Mouse (Mus musculus) megakaryocyte, adult 5-6 weeks (primary cell): ENCODE data around the gene Atf5. TPM values are rescaled to one million over a fixed set of nuclear protein-coding genes. Genes with fewer than 3 reads are reported as not detected.

Experiments
- ATAC-seq: 2 replicates; pipeline ENCODE4 v1.8.0; 2016; ENCODE audit warnings: mild to moderate bottlenecking, inconsistent platforms; ENCODE audit not compliant: poor library complexity, severe bottlenecking
- total RNA-seq, 2 experiments: library from RNA; stranded (forward) in 1 of 2; stranded (reverse) in 1 of 2; fragments of 153-499, 151-499 nt in 1 of 2; fragments of 221-1000, 200-1000 nt in 1 of 2; gene quantifications; 2 replicates each; pipeline versions ENCODE4 v1.2.3 to v1.2.4; 2015 to 2017

Gene Atf5
- total RNA-seq, 2 experiments from 2014 or later = 1.9 to 2.6 TPM

DNA sequence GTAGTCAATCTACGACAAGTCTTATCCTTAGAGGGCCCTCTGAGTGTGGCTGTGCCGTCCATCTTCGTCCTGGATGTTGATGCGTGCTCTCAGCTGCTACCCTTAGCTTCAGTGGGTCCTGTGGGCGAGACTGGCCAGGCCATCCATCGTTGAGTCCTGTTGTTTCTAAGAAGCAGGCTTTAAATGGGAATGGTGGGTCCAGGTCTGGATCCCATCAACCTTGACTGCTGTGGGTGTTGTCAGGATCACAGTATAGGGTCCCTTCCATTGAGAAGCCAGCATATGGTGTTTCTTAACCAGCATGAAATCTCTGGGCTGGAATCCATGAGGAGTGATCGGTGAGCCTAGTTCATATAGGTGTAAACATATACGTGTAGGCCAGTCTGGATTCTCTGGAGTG lies 36.4 kb downstream of the Atf5 start:
- ATAC-seq = no peak

DNA sequence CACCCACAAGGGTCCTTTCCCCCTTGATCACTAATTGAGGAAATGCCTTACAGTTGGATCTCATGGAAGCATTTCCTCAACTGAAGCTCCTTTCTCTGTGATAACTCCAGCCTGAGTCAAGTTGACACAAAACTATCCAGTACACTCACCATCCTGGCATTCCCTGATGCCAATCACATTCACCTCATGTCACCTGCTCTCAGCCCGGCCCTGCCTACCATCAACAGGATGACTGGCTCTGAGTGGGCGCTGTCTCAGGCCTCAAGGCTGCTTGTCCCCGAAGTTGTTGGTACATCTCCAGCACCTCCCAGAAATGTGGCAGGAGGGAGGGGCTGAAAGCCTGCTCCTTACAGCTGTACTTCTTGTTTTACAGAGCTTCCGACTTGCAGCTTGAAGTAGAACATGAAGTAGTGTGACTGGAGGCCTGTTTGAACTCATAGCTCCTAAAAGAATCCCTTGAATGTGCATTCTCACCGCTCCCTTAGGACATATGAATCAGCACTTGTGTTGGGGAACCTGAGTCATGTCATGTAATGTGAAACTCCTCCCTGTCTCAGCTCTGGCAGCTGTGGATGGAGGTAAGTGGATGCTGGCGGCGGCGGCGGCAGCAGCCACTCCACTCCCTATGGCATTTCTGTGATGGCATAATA lies 39.5 kb downstream of the Atf5 start:
- ATAC-seq = no peak

DNA sequence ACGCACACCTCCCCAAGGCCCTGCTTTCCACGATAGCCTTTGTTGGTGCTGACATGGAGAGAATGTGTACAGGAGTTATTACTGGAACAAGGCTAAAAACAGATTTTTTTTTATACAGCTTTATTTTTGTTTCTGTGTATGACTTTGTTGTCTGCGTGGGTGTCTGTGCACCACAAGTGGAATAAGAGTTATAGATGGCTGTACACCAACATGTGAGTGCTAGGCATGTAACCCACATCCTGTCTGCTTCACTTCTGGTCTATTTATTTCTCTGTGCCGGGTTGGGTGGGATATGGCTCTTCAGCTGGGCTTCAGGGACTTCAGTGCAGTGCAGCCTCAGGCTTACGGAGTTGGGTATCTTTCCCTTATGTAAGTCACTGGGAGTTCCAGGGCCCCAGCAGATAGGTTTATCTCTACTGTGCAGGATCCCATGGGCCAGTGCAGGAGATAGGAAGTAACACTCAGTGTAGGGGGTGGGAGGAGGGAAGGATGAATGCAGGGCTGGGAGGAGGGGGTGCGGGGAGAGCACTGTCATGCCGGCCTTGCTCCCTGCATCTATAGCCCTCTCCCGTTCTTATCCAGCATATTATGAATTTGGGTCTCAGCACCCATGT lies 43.8 kb downstream of the Atf5 start:
- ATAC-seq = no peak

GRCm38 (mm10) chr7:44770046-44770578 lies 46.3 kb downstream of the Atf5 start:
- ATAC-seq = no peak

DNA sequence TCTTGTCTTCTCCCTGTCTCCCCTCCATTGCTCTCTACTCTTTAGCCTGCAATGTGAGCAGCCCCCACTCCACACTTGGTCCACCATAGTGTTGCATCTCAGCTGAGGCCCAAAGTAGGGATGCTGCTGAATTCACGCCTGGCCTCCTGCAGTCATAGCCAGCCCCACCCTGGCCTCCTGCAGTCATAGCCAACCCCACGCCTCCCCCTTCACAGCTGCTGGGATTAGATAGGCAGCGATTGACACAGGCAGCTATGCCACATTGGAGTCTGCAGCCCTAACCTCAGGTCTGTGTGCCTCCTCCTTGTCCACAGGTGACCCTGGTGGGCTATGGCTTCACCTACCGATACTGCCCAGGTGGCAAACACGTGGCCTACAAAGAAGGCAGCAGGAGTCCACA lies 48.3 kb downstream of the Atf5 start:
- no peak for ATAC-seq

Other genes with a start within 250 kb of the Atf5 start
- gene Napsa, start 244.3 kb downstream of the Atf5 start, total RNA-seq (2015) = 473 and 485 TPM in 2 replicates
- 207 and 235 TPM in 2 replicates for gene Napsa, start 244.3 kb downstream of the Atf5 start, total RNA-seq (2017)
- 0.41 and 0.67 TPM in 2 replicates for gene Kcnc3, start 226.0 kb downstream of the Atf5 start, total RNA-seq (2015)
- not detected in 2 replicates for gene Kcnc3, start 226.0 kb downstream of the Atf5 start, total RNA-seq (2017)
- gene Myh14, start 145.8 kb downstream of the Atf5 start, total RNA-seq (2015) = not detected in 2 replicates
- gene Myh14, start 145.8 kb downstream of the Atf5 start, total RNA-seq (2017) = not detected in 2 replicates
- gene Izumo2, start 107.9 kb downstream of the Atf5 start, total RNA-seq (2015) = not detected in 2 replicates
- gene Izumo2, start 107.9 kb downstream of the Atf5 start, total RNA-seq (2017) = not detected in 2 replicates
- gene Vrk3, start 68.2 kb downstream of the Atf5 start, total RNA-seq (2015) = 48.8 and 53.1 TPM in 2 replicates
- 51.5 and 52.3 TPM in 2 replicates for gene Vrk3, start 68.2 kb downstream of the Atf5 start, total RNA-seq (2017)
- 1.4 and 1.5 TPM in 2 replicates for gene Zfp473, start 65.6 kb downstream of the Atf5 start, total RNA-seq (2015)
- gene Zfp473, start 65.6 kb downstream of the Atf5 start, total RNA-seq (2017) = 1.8 and 2.3 TPM in 2 replicates
- 25.3 and 28.5 TPM in 2 replicates for gene Nup62, start 570 bp downstream of the Atf5 start, total RNA-seq (2015)
- 55.7 and 65.8 TPM in 2 replicates for gene Nup62, start 570 bp downstream of the Atf5 start, total RNA-seq (2017)
- gene Il4i1, start 271 bp downstream of the Atf5 start, total RNA-seq (2015) = 0.38 and 1.9 TPM in 2 replicates
- 1.5 TPM in 1 of 2 replicates, not detected in the other for gene Il4i1, start 271 bp downstream of the Atf5 start, total RNA-seq (2017)
- gene Akt1s1, start 32.3 kb upstream of the Atf5 start, total RNA-seq (2015) = 4.7 and 6.5 TPM in 2 replicates
- gene Akt1s1, start 32.3 kb upstream of the Atf5 start, total RNA-seq (2017) = 8.0 and 9.6 TPM in 2 replicates
- gene Tbc1d17, start 32.4 kb upstream of the Atf5 start, total RNA-seq (2015) = 12.5 and 17.6 TPM in 2 replicates
- gene Tbc1d17, start 32.4 kb upstream of the Atf5 start, total RNA-seq (2017) = 13.0 and 14.8 TPM in 2 replicates
- 75.1 and 89.7 TPM in 2 replicates for gene Pnkp, start 40.5 kb upstream of the Atf5 start, total RNA-seq (2015)
- 109 and 129 TPM in 2 replicates for gene Pnkp, start 40.5 kb upstream of the Atf5 start, total RNA-seq (2017)
- gene Ptov1, start 53.1 kb upstream of the Atf5 start, total RNA-seq (2015) = 21.3 and 29.0 TPM in 2 replicates
- gene Ptov1, start 53.1 kb upstream of the Atf5 start, total RNA-seq (2017) = 5.9 and 8.7 TPM in 2 replicates
- 19.4 and 23.7 TPM in 2 replicates for gene Med25, start 76.1 kb upstream of the Atf5 start, total RNA-seq (2015)
- gene Med25, start 76.1 kb upstream of the Atf5 start, total RNA-seq (2017) = 8.6 and 9.0 TPM in 2 replicates
- 4.6 and 4.7 TPM in 2 replicates for gene Fuz, start 79.4 kb upstream of the Atf5 start, total RNA-seq (2015)
- gene Fuz, start 79.4 kb upstream of the Atf5 start, total RNA-seq (2017) = 11.1 and 11.3 TPM in 2 replicates
- gene Ap2a1, start 112.8 kb upstream of the Atf5 start, total RNA-seq (2015) = 33.2 and 36.1 TPM in 2 replicates
- gene Ap2a1, start 112.8 kb upstream of the Atf5 start, total RNA-seq (2017) = 20.2 and 33.6 TPM in 2 replicates
- not detected in 2 replicates for gene Tsks, start 126.5 kb upstream of the Atf5 start, total RNA-seq (2015)
- not detected in 2 replicates for gene Tsks, start 126.5 kb upstream of the Atf5 start, total RNA-seq (2017)
- not detected in 2 replicates for gene Cpt1c, start 158.2 kb upstream of the Atf5 start, total RNA-seq (2015)
- gene Cpt1c, start 158.2 kb upstream of the Atf5 start, total RNA-seq (2017) = 0.12 TPM in 1 of 2 replicates, not detected in the other
- gene Prmt1, start 169.9 kb upstream of the Atf5 start, total RNA-seq (2015) = 48.4 and 55.7 TPM in 2 replicates
- 40.0 and 42.9 TPM in 2 replicates for gene Prmt1, start 169.9 kb upstream of the Atf5 start, total RNA-seq (2017)
- gene Irf3, start 181.0 kb upstream of the Atf5 start, total RNA-seq (2015) = 60.8 and 76.8 TPM in 2 replicates
- 84.8 and 89.4 TPM in 2 replicates for gene Irf3, start 181.0 kb upstream of the Atf5 start, total RNA-seq (2017)
- 16.8 and 18.7 TPM in 2 replicates for gene Bcl2l12, start 182.1 kb upstream of the Atf5 start, total RNA-seq (2015)
- 14.1 and 17.7 TPM in 2 replicates for gene Bcl2l12, start 182.1 kb upstream of the Atf5 start, total RNA-seq (2017)
- 22.2 and 23.0 TPM in 2 replicates for gene Scaf1, start 199.7 kb upstream of the Atf5 start, total RNA-seq (2015)
- 9.6 and 12.2 TPM in 2 replicates for gene Scaf1, start 199.7 kb upstream of the Atf5 start, total RNA-seq (2017)
- 77.1 and 78.6 TPM in 2 replicates for gene Rras, start 201.3 kb upstream of the Atf5 start, total RNA-seq (2015)
- gene Rras, start 201.3 kb upstream of the Atf5 start, total RNA-seq (2017) = 12.7 and 14.1 TPM in 2 replicates
- 15.4 and 16.3 TPM in 2 replicates for gene Prr12, start 236.2 kb upstream of the Atf5 start, total RNA-seq (2015)
- gene Prr12, start 236.2 kb upstream of the Atf5 start, total RNA-seq (2017) = 1.9 and 3.0 TPM in 2 replicates
- 41.4 and 46.3 TPM in 2 replicates for gene Nosip, start 245.8 kb upstream of the Atf5 start, total RNA-seq (2015)
- gene Nosip, start 245.8 kb upstream of the Atf5 start, total RNA-seq (2017) = 54.2 and 56.8 TPM in 2 replicates
- gene Prrg2, start 246.0 kb upstream of the Atf5 start, total RNA-seq (2015) = 6.6 and 8.9 TPM in 2 replicates
- 5.4 TPM in 2 replicates for gene Prrg2, start 246.0 kb upstream of the Atf5 start, total RNA-seq (2017)